Mouse (Mus musculus) myocyte (in vitro differentiated cells): ENCODE data around the gene Zbtb24. TPM values are rescaled to one million over a fixed set of nuclear protein-coding genes. Genes with fewer than 3 reads are reported as not detected.
"Not testable (repeated sequence)": the region's sequence is repeated elsewhere in the genome, so short reads cannot be mapped to it uniquely, and the experiment has no call there.

Source experiments
- H3K27me3 ChIP-seq: one replicate; pipeline ENCODE4 v1.6.1; 2011; ENCODE audit not compliant: control insufficient read depth, insufficient read depth, insufficient read length
- H3K36me3 ChIP-seq: one replicate; pipeline ENCODE4 v1.6.1; 2011; ENCODE audit not compliant: control insufficient read depth, insufficient read depth
- H3K4me2 ChIP-seq: one replicate; pipeline ENCODE4 v1.6.1; 2011; ENCODE audit warnings: low read depth, control low read depth
- H3K4me3 ChIP-seq: one replicate; pipeline ENCODE4 v1.5.1; 2011; ENCODE audit warnings: mild to moderate bottlenecking, control low read depth, moderate library complexity
- H3K79me2 ChIP-seq: one replicate; pipeline ENCODE4 v1.6.1; 2011; ENCODE audit not compliant: control insufficient read depth, insufficient read depth
- H3ac ChIP-seq: one replicate; pipeline ENCODE4 v1.6.1; 2011; ENCODE audit not compliant: control insufficient read depth, insufficient read length
- CEBPB ChIP-seq: IDR thresholded peaks from 2 replicates; pipeline ENCODE4 v1.6.1; 2011; ENCODE audit warnings: mild to moderate bottlenecking, moderate library complexity; ENCODE audit not compliant: poor library complexity, insufficient read depth, severe bottlenecking
- E2F4 ChIP-seq: IDR thresholded peaks from one replicate; pipeline ENCODE4 v1.6.1; 2011; ENCODE audit warnings: mild to moderate bottlenecking, control low read depth, moderate library complexity; ENCODE audit not compliant: insufficient read depth
- MAX ChIP-seq: IDR thresholded peaks from one replicate; pipeline ENCODE4 v1.6.1; 2011; ENCODE audit warnings: low read depth, mild to moderate bottlenecking, control low read depth
- MYOD1 ChIP-seq, 3 experiments: IDR thresholded peaks; one replicate each; pipeline ENCODE4 v1.6.1; 2011; ENCODE audit warnings: control low read depth in 2 of 3, low read depth in 2 of 3, mild to moderate bottlenecking in 2 of 3, moderate library complexity in 1 of 3; ENCODE audit not compliant: insufficient read length in 2 of 3, control insufficient read depth in 1 of 3
- MYOG ChIP-seq, 3 experiments: IDR thresholded peaks; one replicate each; pipeline ENCODE4 v1.6.1; 2011; ENCODE audit warnings: control low read depth in 2 of 3, low read depth in 2 of 3, mild to moderate bottlenecking in 2 of 3; ENCODE audit not compliant: insufficient read length in 2 of 3, control insufficient read depth in 1 of 3, insufficient read depth in 1 of 3
- POLR2A ChIP-seq: IDR thresholded peaks from one replicate; pipeline ENCODE4 v1.6.1; 2011; ENCODE audit warnings: low read depth, mild to moderate bottlenecking, control low read depth, moderate library complexity; ENCODE audit not compliant: insufficient read length
- POLR2AphosphoS2 ChIP-seq: IDR thresholded peaks from one replicate; pipeline ENCODE4 v1.6.1; 2011; ENCODE audit warnings: low read depth, control low read depth; ENCODE audit not compliant: insufficient read length
- REST ChIP-seq: IDR thresholded peaks from one replicate; pipeline ENCODE4 v1.6.1; 2011; ENCODE audit warnings: mild to moderate bottlenecking, control low read depth, moderate library complexity; ENCODE audit not compliant: insufficient read depth, insufficient read length
- SRF ChIP-seq: IDR thresholded peaks from one replicate; pipeline ENCODE4 v1.6.1; 2011; ENCODE audit warnings: low read depth; ENCODE audit not compliant: control insufficient read depth, insufficient read length
- TCF12 ChIP-seq: IDR thresholded peaks from one replicate; pipeline ENCODE4 v1.6.1; 2011; ENCODE audit warnings: mild to moderate bottlenecking, control low read depth; ENCODE audit not compliant: poor library complexity, insufficient read depth, severe bottlenecking
- TCF3 ChIP-seq: IDR thresholded peaks from one replicate; pipeline ENCODE4 v1.6.1; 2011; ENCODE audit warnings: low read depth, control low read depth; ENCODE audit not compliant: insufficient read length
- USF1 ChIP-seq: IDR thresholded peaks from one replicate; pipeline ENCODE4 v1.6.1; 2011; ENCODE audit warnings: low read depth, mild to moderate bottlenecking, control low read depth, moderate library complexity
- polyA plus RNA-seq: library from polyadenylated mRNA; unstranded; fragments of >200 nt; fragmentation: generic; extraction: Trizol; gene quantifications from one replicate; pipeline ENCODE4 v1.2.1, GENCODE M21; 2012; ENCODE audit warnings: missing spikeins

Gene Zbtb24
- polyA plus RNA-seq = 7.6 TPM

GRCm38 (mm10) chr10:41450137-41450670 lies at the start of gene Zbtb24:
TSS of gene Zbtb24 (plus strand) at chr10:41450383.
- Histone ChIP-seq H3K4me2 (peak within 1 kb of the TSS; percentile 100), H3K36me3 (no peaks in the 10 kb centered on the region), H3ac (peak within 1 kb of the TSS; percentile 38), H3K27me3 (peaks cover 12% of the 10 kb centered on the region), H3K79me2 (peaks cover 23% of the 10 kb centered on the region), H3K4me3 (peak within 1 kb of the TSS; percentile 78)
- TF ChIP-seq SRF (peak; percentile 32), TCF3 (no peak), MYOD1 (IDR thresholded peaks at IDR 0.05; ENCODE audit: control insufficient read depth in 1 of 3, insufficient read length in 2 of 3, low read depth in 2 of 3) (no peak), TCF12 (no peak), MYOG (IDR thresholded peaks at IDR 0.05; ENCODE audit: control insufficient read depth in 1 of 3, insufficient read depth in 1 of 3, insufficient read length in 2 of 3, low read depth in 2 of 3) (no peak), E2F4 (no peak), USF1 (peak; percentile 98), CEBPB (no peak), REST (no peak), POLR2A (peak; percentile 76), POLR2AphosphoS2 (no peak), MAX (no peak)

GRCm38 (mm10) chr10:41401097-41401496 lies 49.1 kb upstream of the Zbtb24 start:
- H3K4me3 ChIP-seq = no peak overlapping the region
- no peaks in the 10 kb centered on the region for H3K36me3 ChIP-seq
- no peaks in the 10 kb centered on the region for H3K79me2 ChIP-seq
- H3K27me3 ChIP-seq = no peaks in the 10 kb centered on the region
- TF ChIP-seq MYOD1 (IDR thresholded peaks at IDR 0.05; ENCODE audit: control insufficient read depth in 1 of 3, insufficient read length in 2 of 3, low read depth in 2 of 3) (no peak), POLR2A (no peak), SRF (no peak)
- H3K4me2 ChIP-seq = no peak overlapping the region
- no peak overlapping the region for H3ac ChIP-seq

- TF ChIP-seq POLR2A (no peak), POLR2AphosphoS2 (no peak), TCF12 (no peak), TCF3 (no peak)
- Histone ChIP-seq H3K4me2 (no peak overlapping the region), H3K79me2 (no peaks in the 10 kb centered on the region), H3K4me3 (no peak overlapping the region), H3ac (no peak overlapping the region), H3K27me3 (no peaks in the 10 kb centered on the region), H3K36me3 (no peaks in the 10 kb centered on the region)
These were observed 46.8 kb upstream of the Zbtb24 start for GRCm38 (mm10) chr10:41403364-41403763.

- no peak for TF ChIP-seq REST
- TF ChIP-seq POLR2AphosphoS2 = no peak
- no peak for TF ChIP-seq USF1
- TF ChIP-seq MYOG (IDR thresholded peaks at IDR 0.05; ENCODE audit: control insufficient read depth in 1 of 3, insufficient read depth in 1 of 3, insufficient read length in 2 of 3, low read depth in 2 of 3) = peak in 2 of 3 experiments; percentile 11 to 64
- no peak for TF ChIP-seq POLR2A
- peak; percentile 48 for TF ChIP-seq TCF3
- TF ChIP-seq MYOD1 (IDR thresholded peaks at IDR 0.05; ENCODE audit: control insufficient read depth in 1 of 3, insufficient read length in 2 of 3, low read depth in 2 of 3) = peak in 2 of 3 experiments; percentile 32 to 65
- no peak for TF ChIP-seq MAX
- TF ChIP-seq TCF12 = no peak
- Histone ChIP-seq H3K79me2 (no peaks in the 10 kb centered on the region), H3ac (no peak overlapping the region), H3K4me2 (no peak overlapping the region), H3K4me3 (no peak overlapping the region), H3K36me3 (no peaks in the 10 kb centered on the region), H3K27me3 (no peaks in the 10 kb centered on the region)
These were observed 46.1 kb upstream of the Zbtb24 start for GRCm38 (mm10) chr10:41403893-41404612.

- H3K36me3 ChIP-seq, H3K27me3 ChIP-seq, H3K4me3 ChIP-seq, H3K79me2 ChIP-seq, H3K4me2 ChIP-seq, H3ac ChIP-seq: not testable (repeated sequence)
These were observed 40.0 kb upstream of the Zbtb24 start for GRCm38 (mm10) chr10:41410176-41410575.

- not testable (repeated sequence) for H3K36me3 ChIP-seq, H3ac ChIP-seq, H3K4me2 ChIP-seq, H3K27me3 ChIP-seq, H3K79me2 ChIP-seq, H3K4me3 ChIP-seq
These were observed 39.4 kb upstream of the Zbtb24 start for GRCm38 (mm10) chr10:41410821-41411220.

- not testable (repeated sequence) for H3K79me2 ChIP-seq
These were observed 36.7 kb upstream of the Zbtb24 start for GRCm38 (mm10) chr10:41413471-41413870.

GRCm38 (mm10) chr10:41415368-41415767 lies 34.8 kb upstream of the Zbtb24 start:
- not testable (repeated sequence) for H3K79me2 ChIP-seq, H3K27me3 ChIP-seq, H3K4me2 ChIP-seq, H3K36me3 ChIP-seq, H3K4me3 ChIP-seq, H3ac ChIP-seq

More at GRCm38 (mm10) chr10:41413471-41413870, 36.7 kb upstream of the Zbtb24 start:
- H3K27me3 ChIP-seq, H3K4me3 ChIP-seq, H3ac ChIP-seq, H3K4me2 ChIP-seq, H3K36me3 ChIP-seq: not testable (repeated sequence)
